Mouse (Mus musculus): ENCODE measurements around the gene Lins1. TPM values are rescaled to one million over a fixed set of nuclear protein-coding genes. Genes with fewer than 3 reads are reported as not detected.
A peak's percentile ranks its signal among the peaks of the same experiment; 100 is the strongest.

Gene Lins1
- 9.1 and 9.6 TPM in 2 replicates for polyA plus RNA-seq (2012; rRNA removed)

DNA sequence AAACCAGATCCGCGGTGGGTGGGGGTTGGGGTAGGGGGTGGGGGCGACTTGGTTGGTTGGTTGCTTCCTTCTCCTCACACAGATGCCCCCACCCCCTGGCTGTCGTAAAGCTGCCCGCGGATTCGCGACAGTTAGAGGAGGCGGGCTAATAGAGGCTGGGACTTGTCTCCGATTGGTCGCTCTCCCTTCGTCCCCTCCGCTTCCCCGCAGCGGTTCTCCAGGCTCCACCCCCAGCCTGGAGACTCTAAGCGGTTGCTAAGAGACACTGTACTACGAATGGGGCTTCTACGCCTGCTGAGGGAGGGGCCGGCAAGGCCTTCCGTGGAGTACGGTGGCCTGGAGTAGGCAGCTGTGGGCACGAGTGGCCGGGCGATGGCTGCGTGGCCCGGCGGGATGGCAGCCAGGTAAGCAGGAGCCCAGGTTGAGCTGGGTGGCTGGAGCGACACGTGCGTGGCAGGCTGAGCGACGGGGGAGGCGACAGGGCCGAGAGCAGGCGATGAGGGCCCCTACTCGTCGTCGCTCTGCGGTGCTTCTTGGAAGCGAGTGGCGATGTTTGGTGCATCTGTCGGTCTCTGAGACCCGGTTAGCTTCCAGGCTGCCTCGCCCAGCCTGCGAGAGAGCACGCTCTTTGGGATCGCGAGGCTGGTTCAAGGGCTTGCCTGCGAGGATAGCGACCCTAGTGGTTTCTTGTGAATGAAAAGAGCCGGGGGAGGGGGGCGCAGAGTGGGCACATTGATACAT is at the start of gene Lins1:
Gene Lins1, plus strand, starts transcription at position 270 of the 741 bp plus-strand sequence.
- no peaks in the 10 kb centered on the region for H3K36me3 ChIP-seq (ENCODE audit: control insufficient read depth, insufficient read depth, low read length)
- peaks cover 6% of the 10 kb centered on the region for H3K4me1 ChIP-seq (ENCODE audit: control insufficient read depth, insufficient read depth, low read length)
- TF ChIP-seq CTCF (IDR thresholded peaks at IDR 0.05; ENCODE audit: control insufficient read depth, insufficient read depth, insufficient replicate concordance, low read depth, low read length): no peak
- peak; percentile 68 for TF ChIP-seq POLR2A (IDR thresholded peaks at IDR 0.05; ENCODE audit: control insufficient read depth, low read depth, low read length)
- H3K27ac ChIP-seq (ENCODE audit: control insufficient read depth, insufficient read depth, low read depth, low read length): peak within 1 kb of the TSS; percentile 73
- no peaks in the 10 kb centered on the region for H3K27me3 ChIP-seq (ENCODE audit: control insufficient read depth, insufficient read depth, low read length)
- H3K4me3 ChIP-seq (ENCODE audit: control insufficient read depth, low read depth, low read length): peak within 1 kb of the TSS; percentile 85

DNA sequence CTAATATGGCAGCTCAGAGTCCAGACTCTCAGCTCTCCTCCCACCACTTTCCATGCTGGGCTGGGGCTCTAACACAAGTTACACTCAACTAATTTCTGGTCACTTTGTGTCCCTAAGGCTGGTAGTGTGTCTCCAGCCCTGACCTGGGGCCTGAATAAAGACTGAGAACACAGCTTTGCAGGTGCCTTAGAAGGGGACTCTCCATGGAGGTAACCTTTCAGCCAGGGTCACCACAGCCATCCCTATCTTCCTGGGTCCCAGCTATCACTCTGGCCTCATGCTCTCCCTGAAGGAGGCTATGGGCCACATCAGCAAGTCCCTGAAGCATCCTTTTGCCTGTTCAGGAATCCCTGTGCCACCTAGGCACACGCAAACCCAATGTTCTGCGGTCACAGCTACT is 44.0 kb upstream of the Lins1 start:
- TF ChIP-seq POLR2A (IDR thresholded peaks at IDR 0.05; ENCODE audit: control insufficient read depth, low read depth, low read length) (no peak), CTCF (IDR thresholded peaks at IDR 0.05; ENCODE audit: control insufficient read depth, insufficient read depth, insufficient replicate concordance, low read depth, low read length) (no peak)
- H3K4me1 ChIP-seq (ENCODE audit: control insufficient read depth, insufficient read depth, low read length): no peaks in the 10 kb centered on the region
- H3K4me3 ChIP-seq (ENCODE audit: control insufficient read depth, low read depth, low read length): no peak overlapping the region
- no peaks in the 10 kb centered on the region for H3K36me3 ChIP-seq (ENCODE audit: control insufficient read depth, insufficient read depth, low read length)
- H3K27ac ChIP-seq (ENCODE audit: control insufficient read depth, insufficient read depth, low read depth, low read length): no peak overlapping the region
- no peaks in the 10 kb centered on the region for H3K27me3 ChIP-seq (ENCODE audit: control insufficient read depth, insufficient read depth, low read length)

DNA sequence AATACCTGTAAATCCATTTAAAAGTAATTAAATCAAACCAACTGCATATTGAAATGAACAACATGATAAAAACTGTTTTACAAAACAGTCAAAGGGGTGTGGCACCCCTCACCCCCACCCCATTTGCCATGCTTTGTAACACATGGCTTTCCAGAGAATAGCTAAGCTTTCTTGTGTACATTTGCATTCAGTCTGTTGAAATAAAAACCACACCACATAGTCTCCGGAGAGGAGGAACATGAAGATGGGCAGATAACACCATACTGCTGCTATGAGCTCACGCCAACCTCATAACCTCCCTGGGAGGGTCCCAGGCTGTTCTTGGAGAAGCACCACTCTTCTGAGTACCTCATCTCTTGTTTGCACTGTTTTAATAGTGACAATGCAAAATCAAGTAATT is 40.5 kb upstream of the Lins1 start:
- H3K27me3 ChIP-seq (ENCODE audit: control insufficient read depth, insufficient read depth, low read length): no peaks in the 10 kb centered on the region
- H3K4me3 ChIP-seq (ENCODE audit: control insufficient read depth, low read depth, low read length): no peak overlapping the region
- no peak overlapping the region for H3K27ac ChIP-seq (ENCODE audit: control insufficient read depth, insufficient read depth, low read depth, low read length)
- H3K36me3 ChIP-seq (ENCODE audit: control insufficient read depth, insufficient read depth, low read length): no peaks in the 10 kb centered on the region
- H3K4me1 ChIP-seq (ENCODE audit: control insufficient read depth, insufficient read depth, low read length): no peaks in the 10 kb centered on the region
- TF ChIP-seq CTCF (IDR thresholded peaks at IDR 0.05; ENCODE audit: control insufficient read depth, insufficient read depth, insufficient replicate concordance, low read depth, low read length) (no peak), POLR2A (IDR thresholded peaks at IDR 0.05; ENCODE audit: control insufficient read depth, low read depth, low read length) (no peak)

DNA sequence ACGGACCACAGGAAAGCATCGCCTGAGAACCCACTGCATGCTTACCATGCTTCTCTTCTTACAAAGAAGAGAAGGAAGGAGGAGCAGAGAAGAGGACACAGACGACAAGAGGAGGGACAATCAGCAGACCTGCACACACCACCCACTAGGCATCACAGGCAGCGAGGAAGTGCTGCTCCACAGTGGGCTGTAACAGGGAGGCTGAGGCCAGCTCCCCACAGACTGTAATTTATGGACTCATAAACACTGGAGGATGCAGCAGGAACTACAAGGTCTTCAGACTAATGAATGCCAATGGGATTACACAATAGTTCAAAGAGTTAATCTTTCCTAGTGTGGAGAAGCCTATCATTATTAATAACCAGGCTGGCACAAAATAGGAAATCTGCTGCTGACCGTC is 38.8 kb upstream of the Lins1 start:
- H3K4me1 ChIP-seq (ENCODE audit: control insufficient read depth, insufficient read depth, low read length): no peaks in the 10 kb centered on the region
- TF ChIP-seq POLR2A (IDR thresholded peaks at IDR 0.05; ENCODE audit: control insufficient read depth, low read depth, low read length) (no peak), CTCF (IDR thresholded peaks at IDR 0.05; ENCODE audit: control insufficient read depth, insufficient read depth, insufficient replicate concordance, low read depth, low read length) (no peak)
- H3K36me3 ChIP-seq (ENCODE audit: control insufficient read depth, insufficient read depth, low read length): no peaks in the 10 kb centered on the region; the same call in 1 of the 2 replicates
- H3K4me3 ChIP-seq (ENCODE audit: control insufficient read depth, low read depth, low read length): no peak overlapping the region
- H3K27ac ChIP-seq (ENCODE audit: control insufficient read depth, insufficient read depth, low read depth, low read length): no peak overlapping the region
- no peaks in the 10 kb centered on the region for H3K27me3 ChIP-seq (ENCODE audit: control insufficient read depth, insufficient read depth, low read length)

DNA sequence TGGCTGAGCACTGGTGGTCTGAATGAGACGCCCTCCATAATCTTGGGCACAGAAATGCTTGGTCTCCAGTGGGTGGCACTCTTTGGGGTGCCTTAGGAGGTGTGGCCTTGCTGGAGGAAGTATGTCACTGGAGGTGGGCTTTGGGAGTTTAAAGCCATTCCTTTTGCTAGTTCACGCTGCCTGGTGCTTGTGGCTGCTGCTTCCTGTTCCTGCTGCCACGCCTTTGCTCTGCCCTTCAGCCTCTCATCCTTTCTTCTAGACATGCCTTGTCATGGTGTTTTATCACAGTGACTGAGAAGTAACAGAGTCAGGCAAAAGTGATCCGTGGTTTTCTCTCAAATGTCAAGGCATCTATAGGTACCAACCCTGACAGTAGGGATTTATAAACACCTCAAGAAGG is 37.5 kb upstream of the Lins1 start:
- TF ChIP-seq POLR2A (IDR thresholded peaks at IDR 0.05; ENCODE audit: control insufficient read depth, low read depth, low read length): no peak
- TF ChIP-seq CTCF (IDR thresholded peaks at IDR 0.05; ENCODE audit: control insufficient read depth, insufficient read depth, insufficient replicate concordance, low read depth, low read length): no peak
- Histone ChIP-seq H3K4me3 (ENCODE audit: control insufficient read depth, low read depth, low read length) (no peak overlapping the region), H3K36me3 (ENCODE audit: control insufficient read depth, insufficient read depth, low read length) (no peaks in the 10 kb centered on the region; the same call in 1 of the 2 replicates), H3K27me3 (ENCODE audit: control insufficient read depth, insufficient read depth, low read length) (no peaks in the 10 kb centered on the region), H3K27ac (ENCODE audit: control insufficient read depth, insufficient read depth, low read depth, low read length) (no peak overlapping the region), H3K4me1 (ENCODE audit: control insufficient read depth, insufficient read depth, low read length) (no peaks in the 10 kb centered on the region)

DNA sequence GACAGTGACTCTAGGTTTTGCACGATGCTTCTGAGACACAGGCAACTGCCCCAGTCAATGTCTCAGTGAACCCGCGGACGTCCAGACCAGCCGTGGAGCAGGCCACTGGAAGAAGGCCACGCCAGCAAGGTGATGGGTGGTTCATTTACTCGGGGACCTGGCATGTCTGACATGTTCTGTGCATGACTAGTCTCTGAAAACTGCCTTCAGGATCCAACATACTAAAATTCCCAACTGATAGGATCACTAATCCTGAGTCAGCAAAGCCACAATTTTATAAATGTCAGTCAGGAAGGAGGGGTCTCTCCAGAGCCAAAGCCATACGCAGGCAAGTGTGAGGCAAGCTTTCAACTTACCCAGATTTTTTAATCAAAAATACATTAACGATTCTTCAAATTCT is 36.1 kb upstream of the Lins1 start:
- Histone ChIP-seq H3K27me3 (ENCODE audit: control insufficient read depth, insufficient read depth, low read length) (no peaks in the 10 kb centered on the region), H3K27ac (ENCODE audit: control insufficient read depth, insufficient read depth, low read depth, low read length) (no peak overlapping the region), H3K4me3 (ENCODE audit: control insufficient read depth, low read depth, low read length) (no peak overlapping the region), H3K36me3 (ENCODE audit: control insufficient read depth, insufficient read depth, low read length) (no peaks in the 10 kb centered on the region; the same call in 1 of the 2 replicates), H3K4me1 (ENCODE audit: control insufficient read depth, insufficient read depth, low read length) (no peaks in the 10 kb centered on the region)
- TF ChIP-seq POLR2A (IDR thresholded peaks at IDR 0.05; ENCODE audit: control insufficient read depth, low read depth, low read length) (no peak), CTCF (IDR thresholded peaks at IDR 0.05; ENCODE audit: control insufficient read depth, insufficient read depth, insufficient replicate concordance, low read depth, low read length) (no peak)

DNA sequence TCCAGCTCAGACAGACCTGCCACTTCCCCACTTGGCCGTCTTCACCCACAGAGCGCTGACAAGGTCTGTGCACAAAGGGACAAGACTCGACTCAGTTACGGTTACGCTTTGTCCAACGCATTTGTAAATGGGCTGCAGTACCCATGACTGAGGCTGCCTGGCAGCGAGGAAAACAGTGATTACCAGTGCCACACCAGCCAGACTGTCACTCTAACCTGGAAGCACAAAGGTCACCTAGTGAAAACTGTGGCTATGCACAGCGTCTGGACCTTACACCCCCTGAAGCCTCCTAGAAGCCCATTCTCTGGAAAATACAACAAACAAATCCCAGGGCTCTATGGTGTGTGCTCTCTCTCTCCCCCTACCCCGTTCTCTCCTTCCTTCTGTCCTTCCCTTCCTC is 34.2 kb upstream of the Lins1 start:
- no peaks in the 10 kb centered on the region for H3K27me3 ChIP-seq (ENCODE audit: control insufficient read depth, insufficient read depth, low read length)
- no peaks in the 10 kb centered on the region for H3K4me1 ChIP-seq (ENCODE audit: control insufficient read depth, insufficient read depth, low read length)
- no peak for TF ChIP-seq POLR2A (IDR thresholded peaks at IDR 0.05; ENCODE audit: control insufficient read depth, low read depth, low read length)
- TF ChIP-seq CTCF (IDR thresholded peaks at IDR 0.05; ENCODE audit: control insufficient read depth, insufficient read depth, insufficient replicate concordance, low read depth, low read length): no peak
- no peaks in the 10 kb centered on the region; the same call in 1 of the 2 replicates for H3K36me3 ChIP-seq (ENCODE audit: control insufficient read depth, insufficient read depth, low read length)
- H3K27ac ChIP-seq (ENCODE audit: control insufficient read depth, insufficient read depth, low read depth, low read length): no peak overlapping the region
- H3K4me3 ChIP-seq (ENCODE audit: control insufficient read depth, low read depth, low read length): no peak overlapping the region
